Mouse (Mus musculus) liver, postnatal 0 days (tissue): ENCODE data around the gene Kif23.

Experiments used
- CTCF ChIP-seq: sonication (generic); IDR thresholded peaks from 2 replicates; pipeline ENCODE4 v1.5.1; 2016; ENCODE audit warnings: antibody characterized with exemption, low read depth
- EP300 ChIP-seq: IDR thresholded peaks from 2 replicates; pipeline ENCODE4 v1.6.1; 2016; ENCODE audit warnings: antibody characterized with exemption, low read depth, mild to moderate bottlenecking

GRCm38 (mm10) chr9:61895014-61895413, 51.6 kb downstream of the Kif23 start:
- no peak for TF ChIP-seq EP300
- no peak for TF ChIP-seq CTCF
